Mouse (Mus musculus) right cerebral cortex, postnatal 36 days (tissue): ENCODE measurements around the gene Ndrg2.
"Not testable (repeated sequence)": the region's sequence is repeated elsewhere in the genome, so short reads cannot be mapped to it uniquely, and the experiment has no call there.

Source experiments
- DNase-seq, 2 experiments: peaks; one replicate each; pipeline ENCODE4 v3.0.0; 2022; ENCODE audit warnings: low spot score in 2 of 2, mixed read lengths in 1 of 2

The Ndrg2 gene

DNA sequence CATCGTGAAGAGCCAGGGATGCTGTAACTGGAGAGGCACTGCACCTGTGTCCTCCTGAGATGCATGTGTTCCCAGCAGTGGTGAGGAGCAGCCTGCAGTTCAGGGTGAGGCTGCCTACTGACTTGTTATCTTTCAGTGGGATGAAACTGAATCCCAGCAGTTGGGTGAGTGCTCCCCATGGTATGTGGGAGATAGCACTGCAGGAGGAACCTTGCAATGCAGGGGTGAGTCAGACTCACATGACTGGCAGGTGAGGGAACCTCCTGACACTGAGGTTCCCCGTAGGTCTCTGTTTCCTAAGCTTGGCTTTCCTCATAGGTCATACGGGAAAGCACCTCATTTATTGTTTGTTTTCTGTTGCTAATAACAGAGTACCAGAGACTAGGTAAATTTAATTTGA lies 36.4 kb downstream of the Ndrg2 start:
- DNase-seq = no peak

DNA sequence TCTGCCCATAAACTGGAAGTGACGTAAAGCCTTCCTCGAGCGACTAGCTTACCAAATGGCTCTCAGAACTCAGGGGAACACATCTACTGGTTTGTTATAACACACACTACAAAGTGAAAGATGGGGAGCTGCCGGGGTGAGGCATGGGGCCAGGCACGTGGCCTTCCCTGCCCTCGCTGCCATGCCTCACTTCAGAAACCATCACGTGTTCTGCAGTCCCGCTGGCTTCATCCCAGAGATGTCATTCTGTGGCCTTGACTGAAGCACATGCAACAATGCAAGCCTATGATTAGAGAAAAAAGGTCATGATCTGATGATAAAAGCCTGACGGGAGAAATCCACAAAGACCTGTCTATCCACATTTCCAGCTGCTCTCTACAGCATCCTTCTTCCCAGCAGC lies 42.2 kb downstream of the Ndrg2 start:
- DNase-seq = no peak

GRCm38 (mm10) chr14:51870756-51871155 lies 43.2 kb downstream of the Ndrg2 start:
- no peak for DNase-seq

GRCm38 (mm10) chr14:51863603-51864002 lies 50.4 kb downstream of the Ndrg2 start:
- not testable (repeated sequence) for DNase-seq

DNA sequence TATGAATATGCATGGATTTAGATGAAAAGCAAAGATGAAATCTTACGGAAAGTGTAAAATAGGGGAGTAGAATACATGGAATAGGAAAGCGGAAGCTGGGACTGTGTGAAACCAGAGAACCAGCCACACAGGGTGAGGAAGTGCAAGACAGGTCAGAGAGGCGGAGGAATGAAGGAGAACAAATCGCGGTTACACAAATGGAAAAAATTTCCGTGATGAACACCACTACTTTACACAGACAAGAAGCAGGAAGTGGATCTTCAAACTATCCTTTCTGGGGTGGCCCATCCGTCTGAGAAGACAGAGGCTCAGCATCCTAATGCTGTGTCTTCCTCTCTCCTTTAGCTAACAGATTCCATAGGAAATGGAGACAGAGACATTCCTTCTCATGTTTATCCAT lies 58.7 kb downstream of the Ndrg2 start:
- not testable (repeated sequence) for DNase-seq
